In genomic region chr1:133045011-133045860, GRCm38 (mm10) we compare ENCODE assay signal across 7 mouse cellular contexts. TPM values are rescaled to one million over a fixed set of nuclear protein-coding genes. Genes with fewer than 3 reads are reported as not detected.
A peak's percentile ranks its signal among the peaks of the same experiment; 100 is the strongest.
DNase-seq lines count a peak whose midpoint lies in the region; ATAC-seq and TF ChIP-seq lines count a peak whose summit lies in the region.

TSS of gene Pik3c2b (plus strand) at chr1:133045667.

- H3K27me3 ChIP-seq in megakaryocyte, embryonic 14.5 days (replicated peaks), result peaks cover 62% of the 10 kb centered on the region
- peaks cover 20% of the 10 kb centered on the region; the same call in 1 of the 2 replicates for H3K27me3 ChIP-seq in embryonic facial prominence, embryonic 10.5 days (replicated peaks; ENCODE audit: low read depth, poor library complexity, severe bottlenecking)
- no peaks in the 10 kb centered on the region for H3K27me3 ChIP-seq in heart, embryonic 15.5 days
- no peaks in the 10 kb centered on the region for H3K27me3 ChIP-seq in small intestine, adult 2 months (ENCODE audit: control insufficient read depth, insufficient read depth, low read length)

- WGBS in embryonic facial prominence, embryonic 10.5 days, result 3% methylated on average over 15 of the region's 15 CpGs
- WGBS in heart, embryonic 15.5 days, result 8% methylated on average over 15 of the region's 15 CpGs
- 3% methylated on average over 15 of the region's 15 CpGs for WGBS in small intestine, adult 2 months

- ATAC-seq in megakaryocyte, adult 5-6 weeks (ENCODE audit: poor library complexity, severe bottlenecking), result no peak
- no peak for ATAC-seq in heart, embryonic 15.5 days (replicated peaks; ENCODE audit: insufficient number of reproducible peaks, insufficient read depth, low FRiP score, low read depth)
- ATAC-seq in erythroid progenitor cell, adult 5-6 weeks (replicated peaks; ENCODE audit: low FRiP score, poor library complexity, severe bottlenecking), result no peak

- no peak for TF ChIP-seq POLR2A in small intestine, adult 2 months (IDR thresholded peaks at IDR 0.05; ENCODE audit: low read depth, low read length)

- peak within 1 kb of the TSS; percentile 82 for H3K9ac ChIP-seq in heart, embryonic 15.5 days

- H3K9me3 ChIP-seq in megakaryocyte, embryonic 14.5 days, result no peaks in the 10 kb centered on the region
- H3K9me3 ChIP-seq in embryonic facial prominence, embryonic 10.5 days, result no peaks in the 10 kb centered on the region
- no peaks in the 10 kb centered on the region for H3K9me3 ChIP-seq in heart, embryonic 15.5 days (replicated peaks)

- H3K4me1 ChIP-seq in megakaryocyte, embryonic 14.5 days, result peaks cover 46% of the 10 kb centered on the region
- H3K4me1 ChIP-seq in embryonic facial prominence, embryonic 10.5 days, result peaks cover 45% of the 10 kb centered on the region
- peaks cover 30% of the 10 kb centered on the region for H3K4me1 ChIP-seq in heart, embryonic 15.5 days (replicated peaks)
- H3K4me1 ChIP-seq in small intestine, adult 2 months (ENCODE audit: control insufficient read depth, insufficient read depth, insufficient read length, low read length), result peaks cover 8% of the 10 kb centered on the region; the same call in 1 of the 2 replicates

- no peak for DNase-seq in embryonic facial prominence, embryonic 10.5 days (ENCODE audit: low spot score)
- DNase-seq in left cerebral cortex, postnatal 36 days (ENCODE audit: low spot score in 2 of 2), result no peak

- peak within 1 kb of the TSS; percentile 95 for H3K4me3 ChIP-seq in megakaryocyte, embryonic 14.5 days (replicated peaks)
- H3K4me3 ChIP-seq in embryonic facial prominence, embryonic 10.5 days, result peak within 1 kb of the TSS; percentile 95
- H3K4me3 ChIP-seq in heart, embryonic 15.5 days, result peak within 1 kb of the TSS; percentile 68
- peak within 1 kb of the TSS; percentile 92 for H3K4me3 ChIP-seq in small intestine, adult 2 months (ENCODE audit: low read depth, low read length)

- intact Hi-C loops in left cerebral cortex, postnatal 36 days (cut with DNase I), result loop anchor here (5.0 to 10.0 kb wide), 2 partner anchors 42 to 260 kb away; partner anchors contain the start of gene Golt1a

- H3K27ac ChIP-seq in embryonic facial prominence, embryonic 10.5 days (replicated peaks), result peak within 1 kb of the TSS; percentile 97
- peak within 1 kb of the TSS; percentile 86 for H3K27ac ChIP-seq in heart, embryonic 15.5 days
- peak within 1 kb of the TSS; percentile 91 for H3K27ac ChIP-seq in small intestine, adult 2 months (ENCODE audit: insufficient read depth, low read depth, low read length)

- H3K4me2 ChIP-seq in heart, embryonic 15.5 days, result peak within 1 kb of the TSS; percentile 91

- TF ChIP-seq CTCF in small intestine, adult 2 months (IDR thresholded peaks at IDR 0.05; ENCODE audit: extremely low read depth, insufficient read length, insufficient replicate concordance, low read depth, low read length), result no peak

- H3K36me3 ChIP-seq in megakaryocyte, embryonic 14.5 days (replicated peaks; ENCODE audit: low read length), result no peaks in the 10 kb centered on the region
- H3K36me3 ChIP-seq in embryonic facial prominence, embryonic 10.5 days (replicated peaks), result no peaks in the 10 kb centered on the region
- H3K36me3 ChIP-seq in heart, embryonic 15.5 days, result no peaks in the 10 kb centered on the region
- no peaks in the 10 kb centered on the region for H3K36me3 ChIP-seq in small intestine, adult 2 months (ENCODE audit: control insufficient read depth, insufficient read depth, low read length)

RNA-seq across cellular contexts. Expression of gene Pik3c2b, which starts in this region (rescaled TPM):
- polyA plus RNA-seq in megakaryocyte, embryonic 14.5 days (2012; ENCODE audit: insufficient read depth, low replicate concordance), result 0.56 and 0.73 TPM in 2 replicates
- 0.67 and 1.1 TPM in 2 replicates for total RNA-seq in megakaryocyte, adult 5-6 weeks (2015)
- 0.48 and 0.98 TPM in 2 replicates for total RNA-seq in megakaryocyte, adult 5-6 weeks (2017)
- 8.6 and 10.5 TPM in 2 replicates for polyA plus RNA-seq in embryonic facial prominence, embryonic 10.5 days (2016; fragmentation: Nextera tagmentation; extraction: Ambion mirVana)
- polyA plus RNA-seq in heart, embryonic 15.5 days (2015; fragmentation: Nextera tagmentation; extraction: Ambion mirVana), result 8.0 and 9.7 TPM in 2 replicates
- total RNA-seq in left cerebral cortex, postnatal 36 days (2021), result 10 to 100 TPM; 12.4 to 18.6 TPM
- 13.2 and 23.9 TPM in 2 replicates for polyA plus RNA-seq in small intestine, adult 2 months (2012; rRNA removed)
- 2.9 and 3.2 TPM in 2 replicates for total RNA-seq in erythroid progenitor cell, adult 5-6 weeks (2015; ENCODE audit: low replicate concordance)
- total RNA-seq in erythroid progenitor cell, adult 5-6 weeks (2017; ENCODE audit: low replicate concordance), result 0.23 and 0.90 TPM in 2 replicates
